Mouse (Mus musculus) liver, embryonic 14.5 days (tissue): Measurements from ENCODE around the gene Nebl. TPM values are rescaled to one million over a fixed set of nuclear protein-coding genes. Genes with fewer than 3 reads are reported as not detected.

ENCODE experiments used
- ATAC-seq: fragments of 200-750 bp; cut with Nextera tagmentation; 2 replicates; pipeline ENCODE4 v1.8.0; 2017; ENCODE audit warnings: moderate number of reproducible peaks, mild to moderate bottlenecking, moderate library complexity; ENCODE audit not compliant: insufficient read depth
- DNase-seq, 3 experiments: peaks; one replicate each; pipeline ENCODE4 v3.0.0-alpha.2; 2012 to 2013; ENCODE audit warnings: low read depth in 3 of 3, low spot score in 3 of 3
- H3K27ac ChIP-seq: fragments of 300-500 bp; sonication (generic); 2 replicates; pipeline ENCODE4 v1.5.1; 2014; ENCODE audit warnings: moderate library complexity, mild to moderate bottlenecking, control low read depth, inconsistent platforms
- H3K27me3 ChIP-seq: fragments of 300-500 bp; sonication (generic); 2 replicates; pipeline ENCODE4 v1.6.1; 2014; ENCODE audit warnings: mild to moderate bottlenecking, low read length, moderate library complexity; ENCODE audit not compliant: control insufficient read depth, insufficient read depth
- H3K36me3 ChIP-seq: fragments of 300-500 bp; sonication (generic); replicated peaks from 2 replicates; pipeline ENCODE4 v1.6.1; 2014; ENCODE audit warnings: low read depth; ENCODE audit not compliant: control insufficient read depth, insufficient read depth
- H3K4me1 ChIP-seq, 2 experiments: fragments of 200-500 bp in 1 of 2; fragments of 300-500 bp in 1 of 2; sonication (generic) in 1 of 2; replicated peaks; 2 replicates each; pipeline ENCODE4 v1.6.1; 2012 to 2014; ENCODE audit warnings: antibody characterized with exemption in 1 of 2, inconsistent platforms in 1 of 2, low read length in 1 of 2; ENCODE audit not compliant: control insufficient read depth in 2 of 2, insufficient read depth in 2 of 2
- H3K4me2 ChIP-seq: fragments of 300-500 bp; sonication (generic); 2 replicates; pipeline ENCODE4 v1.6.1; 2014; ENCODE audit warnings: low read depth, mild to moderate bottlenecking, control low read depth, moderate library complexity
- H3K4me3 ChIP-seq, 2 experiments: fragments of 200-500 bp in 1 of 2; fragments of 300-500 bp in 1 of 2; sonication (generic) in 1 of 2; 2 replicates each; pipeline ENCODE4 v1.5.1; 2012 to 2014; ENCODE audit warnings: low read depth in 2 of 2, low read length in 2 of 2, mild to moderate bottlenecking in 2 of 2, control low read depth in 1 of 2, inconsistent platforms in 1 of 2, moderate library complexity in 1 of 2; ENCODE audit not compliant: insufficient read depth in 1 of 2
- H3K9ac ChIP-seq: fragments of 300-500 bp; sonication (generic); replicated peaks from 2 replicates; pipeline ENCODE4 v1.6.1; 2014; ENCODE audit warnings: mild to moderate bottlenecking, control low read depth, moderate library complexity
- H3K9me3 ChIP-seq: fragments of 300-500 bp; sonication (generic); 2 replicates; pipeline ENCODE4 v1.6.1; 2016; ENCODE audit warnings: low read length, mixed read lengths; ENCODE audit not compliant: control insufficient read depth
- CTCF ChIP-seq: IDR thresholded peaks from 2 replicates; pipeline ENCODE4 v1.5.1; 2016; ENCODE audit warnings: antibody characterized with exemption, low read depth, control low read depth
- EP300 ChIP-seq: IDR thresholded peaks from 2 replicates; pipeline ENCODE4 v1.6.1; 2016; ENCODE audit warnings: antibody characterized with exemption, low read depth
- WGBS: fragments of 180-500 bp; shearing (Covaris S2); extraction: QIAGEN DNeasy Blood & Tissue Kit; methylation state at CpG from one replicate; pipeline ENCODE4 v1.1.7; 2014; ENCODE audit not compliant: insufficient replicate concordance; 5-methylcytosine and 5-hydroxymethylcytosine counted together
- polyA plus RNA-seq, 2 experiments: library from polyadenylated mRNA; depleted of rRNA in 1 of 2; stranded (reverse) in 1 of 2; unstranded in 1 of 2; fragments of >200 nt; fragmentation: Nextera tagmentation in 1 of 2; extraction: Ambion mirVana in 1 of 2; gene quantifications; 2 replicates each; pipeline versions ENCODE4 v1.2.1 to v1.2.3; 2012 to 2014

The Nebl gene
- polyA plus RNA-seq, 2 experiments: 0.21 to 0.22 TPM

DNA sequence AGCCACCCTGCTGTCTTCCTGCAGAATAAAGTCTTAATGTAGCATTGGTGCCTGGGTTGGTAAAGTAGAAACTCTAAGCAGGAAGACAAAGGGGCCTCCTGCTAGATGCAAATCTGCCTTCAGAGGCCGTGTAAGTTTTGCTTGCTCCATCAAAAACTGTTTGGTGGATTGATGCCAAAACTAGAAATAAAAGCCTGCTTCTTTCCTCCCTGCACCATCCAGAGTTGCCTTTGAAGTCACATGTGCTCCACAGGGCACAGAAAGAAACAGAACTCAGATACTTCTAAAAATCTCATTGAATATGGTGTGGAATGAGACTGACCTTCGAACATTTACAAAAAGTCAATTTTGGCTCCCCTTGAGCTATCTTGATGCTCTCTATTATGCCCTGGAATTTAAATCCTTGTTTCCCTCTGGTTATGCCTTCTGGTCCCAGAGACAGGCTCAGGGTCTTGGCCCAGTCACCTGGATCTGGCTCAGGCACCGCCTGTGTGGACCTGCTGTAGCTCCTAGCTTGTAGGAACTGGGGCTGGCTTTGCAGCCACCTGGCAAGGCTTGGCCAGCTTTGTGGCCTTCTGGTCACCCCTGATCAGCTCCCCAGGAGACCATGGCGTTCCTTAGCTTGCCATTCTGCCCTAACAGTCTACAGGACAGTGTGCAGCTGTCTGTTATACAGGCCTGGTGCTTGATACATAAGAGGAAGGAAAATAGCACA lies 47.8 kb downstream of the Nebl start:
- Histone ChIP-seq H3K9ac (no peak overlapping the region), H3K9me3 (no peaks in the 10 kb centered on the region), H3K4me1 (no peaks in the 10 kb centered on the region), H3K36me3 (no peaks in the 10 kb centered on the region), H3K4me3 (no peak overlapping the region), H3K4me2 (no peak overlapping the region), H3K27me3 (no peaks in the 10 kb centered on the region), H3K27ac (no peak overlapping the region)
- DNase-seq (no peak), ATAC-seq (no peak)
- 52% methylated on average over 4 of the region's 4 CpGs for WGBS
- TF ChIP-seq CTCF: no peak
- no peak for TF ChIP-seq EP300

DNA sequence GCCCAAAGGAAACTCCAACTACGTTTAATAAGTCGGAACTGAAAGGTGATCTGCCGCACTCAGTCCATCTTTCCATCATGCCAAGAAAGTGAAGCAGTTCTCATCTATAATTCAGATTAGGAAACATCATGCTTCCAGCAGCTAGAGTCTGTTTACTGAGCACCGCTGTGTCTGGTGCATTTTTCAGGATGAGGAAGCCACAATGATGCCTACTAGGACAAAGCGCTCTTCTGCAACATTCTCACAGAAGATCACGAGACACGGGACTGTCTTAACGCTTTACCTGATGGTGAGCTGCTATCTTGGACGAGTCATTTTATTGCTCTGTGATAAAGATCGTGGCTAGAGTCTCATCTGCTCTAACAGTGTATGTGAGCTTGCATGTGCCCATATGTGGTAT lies 59.1 kb downstream of the Nebl start:
- Histone ChIP-seq H3K4me1 (no peaks in the 10 kb centered on the region), H3K4me3 (no peak overlapping the region), H3K27ac (no peak overlapping the region), H3K36me3 (no peaks in the 10 kb centered on the region), H3K27me3 (no peaks in the 10 kb centered on the region), H3K4me2 (no peak overlapping the region), H3K9me3 (no peaks in the 10 kb centered on the region), H3K9ac (no peak overlapping the region)
- 71% methylated on average over 10 of the region's 10 CpGs for WGBS
- TF ChIP-seq EP300 (no peak), CTCF (no peak)
- no peak for DNase-seq
- ATAC-seq: no peak

DNA sequence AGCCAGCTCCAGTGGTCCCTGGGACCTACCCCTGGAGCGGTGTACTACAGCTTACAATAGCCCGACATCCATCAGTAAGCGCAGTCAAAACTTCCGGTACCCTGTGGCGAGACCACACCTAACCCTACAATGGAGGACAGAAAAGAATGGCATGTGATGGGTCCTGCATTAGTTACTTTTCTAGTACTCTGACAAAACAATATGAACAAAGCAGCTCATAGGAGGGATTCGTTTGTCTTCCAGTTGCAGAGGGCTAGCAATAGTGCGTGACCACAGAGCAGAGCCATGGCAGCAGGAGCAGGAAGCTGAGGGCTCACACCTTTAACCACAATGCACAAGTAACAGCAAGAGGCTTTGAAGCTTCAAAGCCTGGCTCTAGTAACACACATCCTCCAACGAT lies 59.7 kb downstream of the Nebl start:
- ATAC-seq (no peak), DNase-seq (no peak)
- WGBS: 54% methylated on average over 8 of the region's 8 CpGs
- no peaks in the 10 kb centered on the region for H3K4me1 ChIP-seq
- no peak overlapping the region for H3K27ac ChIP-seq
- H3K36me3 ChIP-seq: no peaks in the 10 kb centered on the region
- no peak overlapping the region for H3K9ac ChIP-seq
- H3K4me3 ChIP-seq: no peak overlapping the region
- H3K9me3 ChIP-seq: no peaks in the 10 kb centered on the region
- no peak overlapping the region for H3K4me2 ChIP-seq
- TF ChIP-seq EP300 (no peak), CTCF (no peak)
- H3K27me3 ChIP-seq: no peaks in the 10 kb centered on the region

DNA sequence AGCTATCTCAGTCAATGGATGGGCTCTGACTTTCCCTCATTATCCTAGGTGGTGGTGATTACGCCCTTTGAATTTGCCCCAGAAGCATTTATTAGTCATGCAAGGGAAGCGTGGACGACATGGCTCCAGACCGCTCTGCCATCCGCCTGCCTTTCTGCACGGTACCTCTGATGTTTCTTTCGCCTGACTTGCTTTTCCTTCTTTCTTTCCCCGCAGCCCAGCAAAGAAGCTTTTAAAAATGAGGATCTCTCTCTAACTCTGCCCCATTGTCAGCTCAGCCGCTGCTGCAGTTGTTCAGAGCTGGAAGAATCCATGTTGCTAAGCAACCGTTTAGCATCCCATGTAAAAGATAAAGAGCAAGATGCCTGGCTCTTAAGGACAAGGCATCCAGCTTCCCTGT lies 61.3 kb downstream of the Nebl start:
- no peak for DNase-seq
- no peak overlapping the region for H3K4me3 ChIP-seq
- TF ChIP-seq EP300 (no peak), CTCF (no peak)
- H3K36me3 ChIP-seq: no peaks in the 10 kb centered on the region
- H3K4me1 ChIP-seq: no peaks in the 10 kb centered on the region
- no peaks in the 10 kb centered on the region for H3K27me3 ChIP-seq
- no peak overlapping the region for H3K9ac ChIP-seq
- whole genome bisulfite sequencing: 44% methylated on average over 10 of the region's 10 CpGs
- ATAC-seq: no peak
- no peak overlapping the region for H3K4me2 ChIP-seq
- H3K27ac ChIP-seq: no peak overlapping the region
- no peaks in the 10 kb centered on the region for H3K9me3 ChIP-seq

DNA sequence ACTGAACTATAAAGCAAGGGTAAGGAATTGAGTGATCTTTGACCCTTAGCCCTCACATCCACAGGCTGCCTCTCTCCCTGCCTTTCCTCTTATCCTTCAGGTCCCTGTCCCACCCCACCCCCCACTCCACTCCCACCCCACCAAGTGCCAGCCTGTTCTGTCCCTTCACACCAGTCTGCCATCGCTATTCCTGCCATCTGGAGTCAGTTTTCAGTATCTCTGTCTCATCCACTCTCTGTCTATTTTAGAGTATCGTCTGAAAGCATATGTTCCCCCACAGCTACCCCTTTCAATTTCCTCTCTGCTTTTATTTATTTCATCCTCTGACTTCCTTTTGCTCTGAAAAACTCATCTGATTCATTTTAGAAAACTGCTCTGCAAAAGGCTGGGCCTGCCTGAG lies 62.3 kb downstream of the Nebl start:
- Histone ChIP-seq H3K27me3 (no peaks in the 10 kb centered on the region), H3K36me3 (no peaks in the 10 kb centered on the region), H3K4me2 (no peak overlapping the region), H3K9ac (no peak overlapping the region), H3K27ac (no peak overlapping the region), H3K4me1 (no peaks in the 10 kb centered on the region), H3K9me3 (no peaks in the 10 kb centered on the region), H3K4me3 (no peak overlapping the region)
- DNase-seq (no peak), ATAC-seq (no peak)
- WGBS: 43% methylated on average over 2 of the region's 2 CpGs
- TF ChIP-seq EP300 (no peak), CTCF (no peak)
